Mouse (Mus musculus): ENCODE results near the gene Foxo3.

- TF ChIP-seq CTCF (IDR thresholded peaks at IDR 0.05; ENCODE audit: low read depth) (no peak), EP300 (IDR thresholded peaks at IDR 0.05; ENCODE audit: low read depth) (no peak)
Measured at GRCm38 (mm10) chr10:42275401-42275870, 1.1 kb downstream of the Foxo3 start.

Measured in liver, embryonic 14.5 days (tissue).